Mouse (Mus musculus) leukemia stem cell, adult 10-12 weeks (primary cell): ENCODE results near the gene Gm4450. TPM values are rescaled to one million over a fixed set of nuclear protein-coding genes. Genes with fewer than 3 reads are reported as not detected.

ENCODE experiments used
- polyA plus RNA-seq: library from polyadenylated mRNA; stranded (reverse); fragments of >175 nt; gene quantifications from 2 replicates; pipeline ENCODE4 v1.2.3, GENCODE M21; 2012; ENCODE audit warnings: low replicate concordance

Gm4450 gene
- not detected in 2 replicates for polyA plus RNA-seq

GRCm38 (mm10) chr3:98457026-98457425, at the start of gene Gm4450:
Gene Gm4450, minus strand, starts transcription at chr3:98457126.

Other genes with a start within 250 kb of the Gm4450 start
- not detected in 2 replicates for gene Reg4, start 235.0 kb downstream of the Gm4450 start, polyA plus RNA-seq
- not detected in 2 replicates for gene Hmgcs2, start 176.7 kb downstream of the Gm4450 start, polyA plus RNA-seq
- 87.9 and 98.6 TPM in 2 replicates for gene Phgdh, start 117.1 kb downstream of the Gm4450 start, polyA plus RNA-seq
- 0.07 and 0.23 TPM in 2 replicates for gene Zfp697, start 74.7 kb downstream of the Gm4450 start, polyA plus RNA-seq
- gene Hsd3b4, start 53.4 kb upstream of the Gm4450 start, polyA plus RNA-seq, result not detected in 2 replicates
- not detected in 2 replicates for gene Gm10681, start 131.7 kb upstream of the Gm4450 start, polyA plus RNA-seq
- gene Hsd3b5, start 173.1 kb upstream of the Gm4450 start, polyA plus RNA-seq, result not detected in 2 replicates